Mouse (Mus musculus) hindbrain, embryonic 13.5 days (tissue): ENCODE results near the gene C2. TPM values are rescaled to one million over a fixed set of nuclear protein-coding genes. Genes with fewer than 3 reads are reported as not detected.

Source experiments
- ATAC-seq: fragments of 200-750 bp; cut with Nextera tagmentation; 2 replicates; pipeline ENCODE4 v1.8.0; 2017; ENCODE audit warnings: moderate TSS enrichment; ENCODE audit not compliant: low FRiP score
- H3K27ac ChIP-seq: fragments of 300-500 bp; sonication (generic); 2 replicates; pipeline ENCODE4 v1.5.1; 2015; ENCODE audit warnings: inconsistent platforms, mild to moderate bottlenecking, moderate library complexity
- H3K27me3 ChIP-seq: fragments of 300-500 bp; sonication (generic); 2 replicates; pipeline ENCODE4 v1.6.1; 2015; ENCODE audit warnings: mild to moderate bottlenecking, inconsistent platforms
- H3K36me3 ChIP-seq: fragments of 300-500 bp; sonication (generic); 2 replicates; pipeline ENCODE4 v1.6.1; 2015; ENCODE audit warnings: mild to moderate bottlenecking, inconsistent platforms
- H3K4me1 ChIP-seq: fragments of 300-500 bp; sonication (generic); replicated peaks from 2 replicates; pipeline ENCODE4 v1.6.1; 2015; ENCODE audit warnings: inconsistent platforms
- H3K4me2 ChIP-seq: fragments of 300-500 bp; sonication (generic); 2 replicates; pipeline ENCODE4 v1.6.1; 2015; ENCODE audit warnings: inconsistent platforms, mild to moderate bottlenecking, moderate library complexity
- H3K4me3 ChIP-seq: fragments of 300-500 bp; sonication (generic); 2 replicates; pipeline ENCODE4 v1.5.1; 2015; ENCODE audit warnings: mild to moderate bottlenecking, inconsistent platforms
- H3K9ac ChIP-seq: fragments of 300-500 bp; sonication (generic); 2 replicates; pipeline ENCODE4 v1.6.1; 2015; ENCODE audit warnings: mild to moderate bottlenecking, inconsistent platforms
- H3K9me3 ChIP-seq: fragments of 300-500 bp; sonication (generic); 2 replicates; pipeline ENCODE4 v1.6.1; 2016; ENCODE audit warnings: inconsistent platforms
- WGBS: fragments of 180-500 bp; shearing (Covaris S2); methylation state at CpG from one replicate; pipeline ENCODE4 v1.1.7; 2015; 5-methylcytosine and 5-hydroxymethylcytosine counted together
- polyA plus RNA-seq: library from polyadenylated mRNA; unstranded; fragments of >200 nt; fragmentation: Nextera tagmentation; extraction: Ambion mirVana; gene quantifications from 2 replicates; pipeline ENCODE4 v1.2.1, GENCODE M21; 2015

Gene C2
- 1.4 and 2.3 TPM in 2 replicates for polyA plus RNA-seq

DNA sequence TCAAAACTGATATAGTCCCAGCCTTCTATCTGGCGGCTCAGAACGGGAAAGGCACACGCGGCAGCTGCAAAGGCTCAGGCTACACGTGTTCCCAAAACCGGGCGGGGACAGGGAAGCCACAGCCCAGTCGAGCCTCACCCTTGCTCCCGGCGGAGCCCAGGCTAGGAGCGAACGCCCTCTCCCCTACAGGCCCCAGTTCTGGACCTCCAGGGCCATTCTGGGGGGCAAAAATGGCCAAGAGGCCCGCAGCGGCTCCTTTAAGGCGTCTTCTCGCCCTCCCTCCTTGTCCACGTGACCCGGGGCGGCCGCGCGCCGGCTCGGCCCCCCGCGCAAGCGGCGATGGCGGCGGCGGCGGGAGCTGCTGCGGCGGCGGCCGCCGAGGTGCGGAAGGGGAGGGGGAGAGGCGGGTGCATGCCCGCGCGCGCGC, at the start of gene C2, which contains the start of gene Ehmt2:
TSS of gene C2 (minus strand) at position 106 of the 427 bp plus-strand sequence.
TSS of gene Ehmt2 (plus strand) at position 310 of the 427 bp plus-strand sequence.
- peak; percentile 11 for ATAC-seq

GRCm38 (mm10) chr17:34947606-34948005, 49.5 kb upstream of the C2 start:
- Histone ChIP-seq H3K9me3 (no peaks in the 10 kb centered on the region), H3K27ac (no peak overlapping the region), H3K4me3 (no peak overlapping the region), H3K27me3 (no peaks in the 10 kb centered on the region), H3K36me3 (peaks cover 23% of the 10 kb centered on the region), H3K4me1 (peaks cover 16% of the 10 kb centered on the region), H3K9ac (no peak overlapping the region), H3K4me2 (no peak overlapping the region)
- ATAC-seq = no peak
- 28% methylated on average over 8 of the region's 8 CpGs for WGBS

More for the DNA sequence above, at the start of gene C2, which contains the start of gene Ehmt2:
- Histone ChIP-seq H3K4me2 (peak within 1 kb of the TSS; percentile 100), H3K9ac (peak within 1 kb of the TSS; percentile 98), H3K27me3 (no peaks in the 10 kb centered on the region), H3K4me3 (peak within 1 kb of the TSS; percentile 88), H3K9me3 (no peaks in the 10 kb centered on the region), H3K27ac (peak within 1 kb of the TSS; percentile 97), H3K4me1 (peaks cover 56% of the 10 kb centered on the region), H3K36me3 (peaks cover 28% of the 10 kb centered on the region)
- 0% methylated on average over 22 of the region's 44 CpGs for WGBS

- peaks cover 19% of the 10 kb centered on the region for H3K4me1 ChIP-seq
- no peak overlapping the region for H3K4me2 ChIP-seq
- H3K27ac ChIP-seq = no peak overlapping the region
- H3K9ac ChIP-seq = no peak overlapping the region
- ATAC-seq = no peak
- H3K27me3 ChIP-seq = no peaks in the 10 kb centered on the region
- H3K36me3 ChIP-seq = peaks cover 23% of the 10 kb centered on the region
- no peaks in the 10 kb centered on the region for H3K9me3 ChIP-seq
- 89% methylated on average over 5 of the region's 5 CpGs for WGBS
- H3K4me3 ChIP-seq = no peak overlapping the region
Observed at GRCm38 (mm10) chr17:34946486-34947140, 48.5 kb upstream of the C2 start.

DNA sequence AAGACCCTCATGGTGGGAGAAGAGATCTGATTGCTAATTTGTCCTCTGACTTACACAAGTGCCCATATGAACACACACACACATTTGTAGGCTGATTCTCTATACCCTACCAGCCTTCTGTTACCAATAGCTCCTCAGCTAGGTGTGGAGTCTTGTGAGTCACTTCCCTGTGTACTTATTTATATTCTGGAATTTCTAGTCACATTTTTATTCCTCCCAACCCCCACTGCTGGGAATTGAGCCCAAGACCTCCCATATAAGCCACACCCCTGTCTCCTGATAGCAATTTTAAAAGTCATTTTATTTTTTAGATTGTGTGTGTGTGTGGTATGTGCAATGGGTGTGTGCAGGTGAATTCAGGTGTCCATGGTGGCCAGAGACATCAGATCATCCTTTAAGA, 46.3 kb upstream of the C2 start:
- Histone ChIP-seq H3K27me3 (no peaks in the 10 kb centered on the region), H3K36me3 (peaks cover 6% of the 10 kb centered on the region), H3K4me1 (peaks cover 6% of the 10 kb centered on the region), H3K4me2 (no peak overlapping the region), H3K27ac (no peak overlapping the region), H3K4me3 (no peak overlapping the region), H3K9me3 (no peaks in the 10 kb centered on the region), H3K9ac (no peak overlapping the region)
- no peak for ATAC-seq

- no peak for ATAC-seq
- H3K27ac ChIP-seq = no peak overlapping the region
- no peak overlapping the region for H3K4me2 ChIP-seq
- H3K36me3 ChIP-seq = peaks cover 6% of the 10 kb centered on the region; the same call in 1 of the 2 replicates
- WGBS = 89% methylated on average over 4 of the region's 4 CpGs
- no peak overlapping the region; the same call in 1 of the 2 replicates for H3K9ac ChIP-seq
- no peak overlapping the region for H3K4me3 ChIP-seq
- H3K4me1 ChIP-seq = peaks cover 6% of the 10 kb centered on the region
- H3K27me3 ChIP-seq = no peaks in the 10 kb centered on the region
- H3K9me3 ChIP-seq = no peaks in the 10 kb centered on the region
Observed at GRCm38 (mm10) chr17:34943128-34943815, 45.2 kb upstream of the C2 start.

DNA sequence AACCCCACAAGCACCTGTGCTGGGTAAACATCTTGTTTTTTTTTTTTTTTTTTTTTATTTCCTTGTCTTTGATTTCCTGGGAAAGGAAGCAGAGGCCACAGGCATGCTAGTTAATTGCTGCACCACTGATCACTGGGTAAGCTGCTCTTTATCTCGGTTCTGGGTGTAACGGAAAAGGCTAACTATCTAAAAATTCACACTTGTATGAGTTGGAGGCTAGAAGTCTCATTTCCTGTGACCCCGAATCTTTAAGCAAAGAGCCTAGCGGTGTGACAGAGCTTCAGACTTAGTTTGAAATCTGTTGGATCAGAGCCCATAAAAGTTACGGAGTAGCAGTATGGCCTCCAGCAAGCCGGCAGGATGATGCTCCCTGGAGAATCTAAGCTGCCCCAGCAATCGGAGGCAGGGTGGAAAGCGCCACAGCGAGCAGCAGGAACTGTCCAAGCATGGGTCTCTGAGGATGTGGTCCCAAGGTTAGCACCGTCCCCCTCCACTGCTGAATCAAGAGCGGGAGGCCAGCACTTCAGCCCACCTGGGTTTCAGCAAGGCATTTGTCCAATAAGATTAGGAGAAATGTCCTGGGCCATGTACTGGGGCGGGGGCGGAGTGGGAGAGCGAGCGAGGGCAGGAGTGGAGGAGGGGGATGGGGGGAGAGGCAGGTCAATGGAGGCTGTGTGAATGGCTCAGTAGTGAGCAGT, 43.4 kb upstream of the C2 start:
- Histone ChIP-seq H3K4me2 (peak overlapping the region; percentile 43), H3K27me3 (no peaks in the 10 kb centered on the region), H3K36me3 (peaks cover 6% of the 10 kb centered on the region; the same call in 1 of the 2 replicates), H3K4me3 (peak overlapping the region; percentile 21), H3K4me1 (peaks cover 6% of the 10 kb centered on the region), H3K9ac (peak overlapping the region; percentile 29; the same call in 1 of the 2 replicates), H3K9me3 (no peaks in the 10 kb centered on the region), H3K27ac (peak overlapping the region; percentile 55; the same call in 1 of the 2 replicates)
- no peak for ATAC-seq
- WGBS = 9% methylated on average over 15 of the region's 15 CpGs

DNA sequence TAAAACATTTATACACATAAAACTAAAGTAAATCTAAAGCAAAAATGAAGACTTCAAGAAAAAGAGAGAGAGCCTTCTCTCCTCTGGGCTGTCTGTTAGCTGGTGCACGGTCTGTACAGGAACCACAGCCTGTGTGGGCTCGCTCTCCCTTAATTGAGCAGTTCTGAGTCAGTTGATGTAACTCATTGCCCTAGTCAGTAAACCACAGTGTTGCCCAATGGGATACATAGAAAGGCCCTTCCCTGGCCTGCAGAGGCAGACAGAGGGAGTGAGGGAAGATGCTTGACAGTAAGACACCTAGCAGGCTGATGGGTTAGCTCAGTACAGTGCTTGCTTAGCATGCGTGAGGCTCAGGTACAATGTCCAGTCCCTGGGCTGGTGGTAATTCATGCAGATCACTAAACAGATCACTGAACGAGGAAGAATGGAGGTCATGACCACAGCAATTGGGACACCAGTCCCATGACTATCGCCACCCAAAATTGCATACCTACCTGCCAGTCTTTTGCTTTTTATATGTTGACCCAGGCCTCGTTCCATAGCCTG, 40.0 kb upstream of the C2 start:
- H3K4me1 ChIP-seq = peaks cover 6% of the 10 kb centered on the region
- no peak overlapping the region for H3K27ac ChIP-seq
- WGBS = 86% methylated on average over 6 of the region's 6 CpGs
- no peak for ATAC-seq
- no peak overlapping the region for H3K4me3 ChIP-seq
- H3K4me2 ChIP-seq = no peak overlapping the region
- H3K9ac ChIP-seq = no peak overlapping the region
- H3K9me3 ChIP-seq = no peaks in the 10 kb centered on the region
- H3K36me3 ChIP-seq = peaks cover 26% of the 10 kb centered on the region
- H3K27me3 ChIP-seq = 0 out of 2 replicates have a peak, but pooled peaks cover under 1% of the 10 kb centered on the region

- H3K27ac ChIP-seq = no peak overlapping the region
- H3K27me3 ChIP-seq = 0 out of 2 replicates have a peak, but pooled peaks cover 3% of the 10 kb centered on the region
- ATAC-seq = no peak
- no peaks in the 10 kb centered on the region for H3K9me3 ChIP-seq
- H3K4me3 ChIP-seq = no peak overlapping the region
- peaks cover 15% of the 10 kb centered on the region for H3K4me1 ChIP-seq
- 0 out of 2 replicates have a peak overlapping the region, but pooled peaks have one; percentile 31 for H3K9ac ChIP-seq
- H3K36me3 ChIP-seq = peaks cover 31% of the 10 kb centered on the region
- WGBS = 51% methylated on average over 8 of the region's 8 CpGs
- no peak overlapping the region for H3K4me2 ChIP-seq
Observed at GRCm38 (mm10) chr17:34934830-34935229, 36.8 kb upstream of the C2 start.

DNA sequence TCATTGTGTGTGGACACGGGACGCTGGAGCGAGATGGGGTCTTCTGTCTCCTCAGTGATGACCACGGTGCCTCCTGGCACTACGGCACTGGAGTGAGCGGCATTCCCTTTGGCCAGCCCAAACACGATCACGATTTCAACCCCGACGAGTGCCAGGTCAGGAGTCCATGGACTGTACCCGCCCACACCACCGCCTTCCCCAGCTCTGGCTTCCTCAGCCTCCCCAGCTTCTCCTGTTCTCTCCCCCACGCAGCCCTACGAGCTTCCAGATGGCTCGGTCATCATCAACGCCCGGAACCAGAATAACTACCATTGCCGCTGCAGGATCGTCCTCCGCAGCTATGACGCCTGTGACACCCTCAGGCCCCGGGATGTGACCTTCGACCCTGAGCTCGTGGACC, 36.0 kb upstream of the C2 start:
- 69% methylated on average over 22 of the region's 24 CpGs for WGBS
- no peaks in the 10 kb centered on the region for H3K9me3 ChIP-seq
- no peak overlapping the region for H3K27ac ChIP-seq
- H3K4me3 ChIP-seq = no peak overlapping the region
- H3K9ac ChIP-seq = peak overlapping the region; percentile 31; the same call in 1 of the 2 replicates
- H3K27me3 ChIP-seq = 0 out of 2 replicates have a peak, but pooled peaks cover 3% of the 10 kb centered on the region
- ATAC-seq = no peak
- peaks cover 31% of the 10 kb centered on the region for H3K36me3 ChIP-seq
- no peak overlapping the region for H3K4me2 ChIP-seq
- peaks cover 15% of the 10 kb centered on the region for H3K4me1 ChIP-seq

- no peaks in the 10 kb centered on the region for H3K9me3 ChIP-seq
- no peak overlapping the region for H3K27ac ChIP-seq
- H3K27me3 ChIP-seq = 0 out of 2 replicates have a peak, but pooled peaks cover 3% of the 10 kb centered on the region
- no peak for ATAC-seq
- 88% methylated on average over 8 of the region's 8 CpGs for WGBS
- peaks cover 31% of the 10 kb centered on the region for H3K36me3 ChIP-seq
- H3K4me2 ChIP-seq = peak overlapping the region; percentile 99
- peaks cover 15% of the 10 kb centered on the region for H3K4me1 ChIP-seq
- peak overlapping the region; percentile 94 for H3K9ac ChIP-seq
- H3K4me3 ChIP-seq = peak overlapping the region; percentile 83
Observed at GRCm38 (mm10) chr17:34932287-34932686, 34.2 kb upstream of the C2 start.

DNA sequence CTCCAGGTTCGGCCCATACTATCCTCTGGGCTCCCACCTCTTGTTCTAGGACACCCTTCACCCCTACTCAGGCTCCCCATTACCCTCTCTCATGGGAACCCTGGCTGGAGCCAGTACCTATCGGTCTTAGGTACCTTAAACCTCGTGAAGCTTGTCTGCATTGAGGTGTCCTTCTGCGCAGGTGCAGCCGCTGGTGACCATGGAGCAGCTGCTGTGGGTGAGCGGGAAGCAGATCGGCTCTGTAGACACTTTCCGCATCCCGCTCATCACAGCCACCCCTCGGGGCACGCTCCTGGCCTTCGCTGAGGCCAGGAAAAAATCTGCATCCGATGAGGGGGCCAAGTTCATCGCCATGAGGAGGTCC, 33.7 kb upstream of the C2 start:
- Histone ChIP-seq H3K4me1 (peaks cover 15% of the 10 kb centered on the region), H3K9me3 (no peaks in the 10 kb centered on the region), H3K27ac (peak overlapping the region; percentile 79), H3K4me3 (peak overlapping the region; percentile 83), H3K36me3 (peaks cover 31% of the 10 kb centered on the region), H3K4me2 (peak overlapping the region; percentile 99), H3K27me3 (0 out of 2 replicates have a peak, but pooled peaks cover 3% of the 10 kb centered on the region), H3K9ac (peak overlapping the region; percentile 94)
- 10% methylated on average over 14 of the region's 14 CpGs for WGBS
- no peak; the same call in 1 of the 2 replicates for ATAC-seq
